Mouse (Mus musculus): ENCODE measurements at regions not wholly inside any gene's neighbourhood (a gene's known extent, or its start where the extent isn't known, plus 50 kb on each side); places are given as distances from the start of the nearest gene placed in this dataset.

- TF ChIP-seq CTCF (IDR thresholded peaks at IDR 0.05; ENCODE audit: borderline replicate concordance, insufficient read depth, low read length) (no peak), POLR2A (IDR thresholded peaks at IDR 0.05; ENCODE audit: low read depth, low read length) (no peak)
Observed at GRCm38 (mm10) chr13:97651761-97652160, 108.7 kb downstream of the Gm10260 start.
